Mouse (Mus musculus): ENCODE measurements around the gene H2-M10.3.

DNA sequence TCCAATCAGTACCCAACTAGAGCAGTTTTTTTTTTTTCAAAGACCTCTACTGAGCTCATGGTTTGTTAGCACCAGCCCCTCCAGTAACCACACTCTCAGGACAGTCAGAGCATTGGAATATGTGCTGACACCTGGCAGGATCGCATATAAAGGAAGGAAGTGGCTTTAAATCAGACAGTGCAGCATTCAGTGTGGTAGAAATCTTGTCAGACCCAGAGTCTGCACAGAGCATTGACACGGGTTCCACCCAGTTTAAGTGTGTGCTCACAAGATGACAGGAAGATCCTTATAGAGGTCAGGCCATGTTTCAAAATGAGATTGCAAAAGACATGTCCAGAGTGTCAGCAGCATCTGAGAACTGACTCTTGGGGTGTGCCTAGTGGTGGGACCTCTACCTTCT lies 21.7 kb upstream of the H2-M10.3 start:
- TF ChIP-seq POLR2A (IDR thresholded peaks at IDR 0.05; ENCODE audit: insufficient read depth, low read depth, low read length) (no peak), CTCF (IDR thresholded peaks at IDR 0.05) (no peak)

Measured in heart, adult 2 months (tissue).